Mouse (Mus musculus) adrenal gland, adult 18-20 months (tissue): Measurements from ENCODE around the gene Cyp2d34. TPM values are rescaled to one million over a fixed set of nuclear protein-coding genes. Genes with fewer than 3 reads are reported as not detected.

Source experiments
- DNase-seq, 2 experiments: peaks; one replicate each; pipeline ENCODE4 v3.0.0; 2021 to 2022; ENCODE audit warnings: low spot score in 2 of 2
- long read RNA-seq, 2 experiments: library from polyadenylated mRNA; stranded (forward); transcript quantifications; one replicate each; pipeline ENCODE4 v2.0.0; 2021
- microRNA-seq, 2 experiments: library from miRNA; unstranded; fragments of <30 nt; microRNA quantifications; one replicate each; pipeline ENCODE4 v1.2.0; 2021; ENCODE audit warnings: borderline number of aligned reads in 2 of 2
- total RNA-seq, 2 experiments: library from RNA; stranded (reverse); gene quantifications; 1 replicate in 1 of 2; 2 replicates in 1 of 2; pipeline ENCODE4 v1.2.3; 2021

Gene Cyp2d34
- total RNA-seq: not detected
- long read RNA-seq, experiment 1: 0 reads
- long read RNA-seq, experiment 2: 0 reads

GRCm38 (mm10) chr15:82620531-82621202 is at the start of gene Cyp2d34:
Cyp2d34 (minus strand) TSS chr15:82620946.
- no peak for DNase-seq

- no peak for DNase-seq
Measured at GRCm38 (mm10) chr15:82656346-82656745, 35.6 kb upstream of the Cyp2d34 start.

GRCm38 (mm10) chr15:82644371-82644770 is 23.6 kb upstream of the Cyp2d34 start:
- DNase-seq: no peak

- DNase-seq: no peak
Measured at GRCm38 (mm10) chr15:82643771-82644170, 23.0 kb upstream of the Cyp2d34 start.

- DNase-seq: no peak
Measured at GRCm38 (mm10) chr15:82642771-82643170, 22.0 kb upstream of the Cyp2d34 start.

GRCm38 (mm10) chr15:82641921-82642320 is 21.2 kb upstream of the Cyp2d34 start:
- no peak for DNase-seq

- DNase-seq: no peak
Measured at GRCm38 (mm10) chr15:82641390-82641789, 20.6 kb upstream of the Cyp2d34 start.

GRCm38 (mm10) chr15:82640201-82640600 is 19.5 kb upstream of the Cyp2d34 start:
- DNase-seq: no peak

GRCm38 (mm10) chr15:82637130-82638075 is 16.7 kb upstream of the Cyp2d34 start:
- no peak for DNase-seq

- DNase-seq: no peak
Measured at GRCm38 (mm10) chr15:82634976-82635375, 14.2 kb upstream of the Cyp2d34 start.

- DNase-seq: no peak
Measured at GRCm38 (mm10) chr15:82621993-82622392, 1.2 kb upstream of the Cyp2d34 start.

GRCm38 (mm10) chr15:82618362-82619020 is 2.3 kb downstream of the Cyp2d34 start:
- DNase-seq: no peak

- no peak for DNase-seq
Measured at GRCm38 (mm10) chr15:82582621-82583020, 38.1 kb downstream of the Cyp2d34 start.

GRCm38 (mm10) chr15:82579071-82579470 is 41.7 kb downstream of the Cyp2d34 start:
- DNase-seq: no peak

GRCm38 (mm10) chr15:82572856-82573255 is 47.9 kb downstream of the Cyp2d34 start:
- no peak for DNase-seq

Small RNAs within 50 kb of the gene (microRNA-seq; reads per million reads assigned to microRNA genes)
- gene Gm27463: 0 reads per million in 2 experiments
- gene Gm27742: 0 reads per million in 2 experiments

Other genes with a start within 250 kb of the Cyp2d34 start
- 10 to 100 TPM; 47.7 to 48.8 TPM for gene Cyp2d22, start 240.7 kb downstream of the Cyp2d34 start, total RNA-seq
- under 1 TPM in 1 of 2 experiments, not detected in 1; 0.63 TPM for gene Cyp2d11, start 226.9 kb downstream of the Cyp2d34 start, total RNA-seq
- gene Cyp2d10, start 213.8 kb downstream of the Cyp2d34 start, total RNA-seq: not detected
- gene Cyp2d9, start 187.5 kb downstream of the Cyp2d34 start, total RNA-seq: not detected
- gene Cyp2d12, start 65.9 kb downstream of the Cyp2d34 start, total RNA-seq: not detected
- not detected for gene Cyp2d40, start 143.2 kb upstream of the Cyp2d34 start, total RNA-seq
- under 1 TPM in 1 of 2 experiments, not detected in 1; 0.86 TPM for gene Cyp2d26, start 173.3 kb upstream of the Cyp2d34 start, total RNA-seq